Mouse (Mus musculus) kidney, embryonic 15.5 days (tissue): ENCODE measurements at regions not wholly inside any gene's neighbourhood (a gene's known extent, or its start where the extent isn't known, plus 50 kb on each side); places are given as distances from the start of the nearest gene placed in this dataset.

Experiments used
- ATAC-seq: fragments of 200-750 bp; cut with Nextera tagmentation; replicated peaks from 2 replicates; pipeline ENCODE4 v1.8.0; 2017; ENCODE audit warnings: moderate TSS enrichment; ENCODE audit not compliant: low FRiP score
- H3K27ac ChIP-seq: fragments of 300-500 bp; sonication (generic); 2 replicates; pipeline ENCODE4 v1.5.1; 2015; ENCODE audit warnings: mild to moderate bottlenecking, inconsistent platforms
- H3K27me3 ChIP-seq: fragments of 300-500 bp; sonication (generic); 2 replicates; pipeline ENCODE4 v1.6.1; 2015; ENCODE audit warnings: inconsistent platforms
- H3K36me3 ChIP-seq: fragments of 300-500 bp; sonication (generic); 2 replicates; pipeline ENCODE4 v1.6.1; 2015; ENCODE audit warnings: inconsistent platforms
- H3K4me1 ChIP-seq: fragments of 300-500 bp; sonication (generic); 2 replicates; pipeline ENCODE4 v1.6.1; 2015; ENCODE audit warnings: inconsistent platforms
- H3K4me2 ChIP-seq: fragments of 300-500 bp; sonication (generic); 2 replicates; pipeline ENCODE4 v1.6.1; 2015; ENCODE audit warnings: moderate library complexity, mild to moderate bottlenecking, inconsistent platforms
- H3K4me3 ChIP-seq: fragments of 300-500 bp; sonication (generic); replicated peaks from 2 replicates; pipeline ENCODE4 v1.5.1; 2015; ENCODE audit warnings: mild to moderate bottlenecking, inconsistent platforms
- H3K9ac ChIP-seq: fragments of 300-500 bp; sonication (generic); 2 replicates; pipeline ENCODE4 v1.6.1; 2015; ENCODE audit warnings: mild to moderate bottlenecking, inconsistent platforms
- H3K9me3 ChIP-seq: fragments of 300-500 bp; sonication (generic); replicated peaks from 2 replicates; pipeline ENCODE4 v1.6.1; 2016; ENCODE audit warnings: inconsistent platforms
- WGBS: fragments of 180-500 bp; shearing (Covaris S2); methylation state at CpG from one replicate; pipeline ENCODE4 v1.1.7; 2015; ENCODE audit warnings: mixed read lengths; 5-methylcytosine and 5-hydroxymethylcytosine counted together

- peak overlapping the region; percentile 33 for H3K4me3 ChIP-seq
- H3K9me3 ChIP-seq: no peaks in the 10 kb centered on the region
- ATAC-seq: peak; percentile 38; the same call in 1 of the 2 replicates
- H3K27me3 ChIP-seq: peaks cover 34% of the 10 kb centered on the region
- no peak overlapping the region for H3K27ac ChIP-seq
- H3K9ac ChIP-seq: no peak overlapping the region
- H3K4me1 ChIP-seq: peaks cover 6% of the 10 kb centered on the region; the same call in 1 of the 2 replicates
- H3K4me2 ChIP-seq: peak overlapping the region; percentile 66
- 5% methylated on average over 9 of the region's 9 CpGs for WGBS
- no peaks in the 10 kb centered on the region for H3K36me3 ChIP-seq
Observed at GRCm38 (mm10) chr2:106193889-106194347, 190.6 kb upstream of the Dnajc24 start.

GRCm38 (mm10) chr2:106190579-106191322, 187.4 kb upstream of the Dnajc24 start:
- H3K27ac ChIP-seq: no peak overlapping the region
- H3K4me2 ChIP-seq: no peak overlapping the region
- no peaks in the 10 kb centered on the region for H3K36me3 ChIP-seq
- H3K9me3 ChIP-seq: no peaks in the 10 kb centered on the region
- H3K4me1 ChIP-seq: peaks cover 6% of the 10 kb centered on the region; the same call in 1 of the 2 replicates
- no peak for ATAC-seq
- peaks cover 25% of the 10 kb centered on the region; the same call in 1 of the 2 replicates for H3K27me3 ChIP-seq
- H3K9ac ChIP-seq: no peak overlapping the region
- no peak overlapping the region for H3K4me3 ChIP-seq
- WGBS: 34% methylated on average over 11 of the region's 11 CpGs

- 64% methylated on average over 16 of the region's 16 CpGs for WGBS
- Histone ChIP-seq H3K9me3 (no peaks in the 10 kb centered on the region), H3K36me3 (no peaks in the 10 kb centered on the region), H3K9ac (no peak overlapping the region), H3K4me2 (no peak overlapping the region), H3K27ac (no peak overlapping the region), H3K4me1 (no peaks in the 10 kb centered on the region), H3K27me3 (peaks cover 26% of the 10 kb centered on the region; the same call in 1 of the 2 replicates), H3K4me3 (no peak overlapping the region)
- no peak for ATAC-seq
Observed at GRCm38 (mm10) chr2:106183651-106184050, 180.3 kb upstream of the Dnajc24 start.

GRCm38 (mm10) chr2:106182051-106182450, 178.7 kb upstream of the Dnajc24 start:
- Histone ChIP-seq H3K27me3 (peaks cover 20% of the 10 kb centered on the region; the same call in 1 of the 2 replicates), H3K4me1 (no peaks in the 10 kb centered on the region), H3K27ac (no peak overlapping the region), H3K36me3 (no peaks in the 10 kb centered on the region), H3K9ac (no peak overlapping the region), H3K4me3 (no peak overlapping the region), H3K4me2 (0 out of 2 replicates have a peak overlapping the region, but pooled peaks have one; percentile 19), H3K9me3 (no peaks in the 10 kb centered on the region)
- WGBS: 5% methylated on average over 9 of the region's 10 CpGs
- ATAC-seq: peak; percentile 90

- no peak overlapping the region for H3K4me3 ChIP-seq
- WGBS: 73% methylated on average over 4 of the region's 4 CpGs
- no peak overlapping the region for H3K4me2 ChIP-seq
- no peaks in the 10 kb centered on the region for H3K9me3 ChIP-seq
- ATAC-seq: no peak
- no peaks in the 10 kb centered on the region for H3K27me3 ChIP-seq
- H3K9ac ChIP-seq: no peak overlapping the region
- no peaks in the 10 kb centered on the region for H3K4me1 ChIP-seq
- no peak overlapping the region for H3K27ac ChIP-seq
- H3K36me3 ChIP-seq: no peaks in the 10 kb centered on the region
Observed at GRCm38 (mm10) chr2:106162681-106163080, 159.3 kb upstream of the Dnajc24 start.

- ATAC-seq: no peak
- no peaks in the 10 kb centered on the region for H3K27me3 ChIP-seq
- no peak overlapping the region for H3K27ac ChIP-seq
- no peaks in the 10 kb centered on the region for H3K9me3 ChIP-seq
- no peak overlapping the region for H3K4me2 ChIP-seq
- H3K4me3 ChIP-seq: no peak overlapping the region
- WGBS: 76% methylated on average over 5 of the region's 5 CpGs
- no peaks in the 10 kb centered on the region for H3K4me1 ChIP-seq
- no peak overlapping the region for H3K9ac ChIP-seq
- H3K36me3 ChIP-seq: no peaks in the 10 kb centered on the region
Observed at GRCm38 (mm10) chr2:106161877-106162276, 158.5 kb upstream of the Dnajc24 start.

GRCm38 (mm10) chr2:106149701-106150100, 146.4 kb upstream of the Dnajc24 start:
- ATAC-seq: no peak
- no peak overlapping the region for H3K27ac ChIP-seq
- H3K36me3 ChIP-seq: no peaks in the 10 kb centered on the region
- no peak overlapping the region for H3K4me3 ChIP-seq
- H3K9me3 ChIP-seq: no peaks in the 10 kb centered on the region
- no peaks in the 10 kb centered on the region for H3K27me3 ChIP-seq
- no peak overlapping the region for H3K9ac ChIP-seq
- no peak overlapping the region for H3K4me2 ChIP-seq
- 33% methylated on average over 3 of the region's 3 CpGs for WGBS
- H3K4me1 ChIP-seq: no peaks in the 10 kb centered on the region

GRCm38 (mm10) chr2:106140931-106141330, 137.6 kb upstream of the Dnajc24 start:
- Histone ChIP-seq H3K36me3 (no peaks in the 10 kb centered on the region), H3K27me3 (no peaks in the 10 kb centered on the region), H3K27ac (no peak overlapping the region), H3K4me3 (no peak overlapping the region), H3K9me3 (no peaks in the 10 kb centered on the region), H3K9ac (no peak overlapping the region), H3K4me1 (no peaks in the 10 kb centered on the region), H3K4me2 (no peak overlapping the region)
- WGBS: 91% methylated on average over 5 of the region's 5 CpGs
- ATAC-seq: no peak

- H3K4me1 ChIP-seq: no peaks in the 10 kb centered on the region
- H3K4me3 ChIP-seq: no peak overlapping the region
- H3K4me2 ChIP-seq: no peak overlapping the region
- no peak overlapping the region for H3K27ac ChIP-seq
- no peak for ATAC-seq
- H3K9me3 ChIP-seq: no peaks in the 10 kb centered on the region
- 88% methylated on average over 2 of the region's 2 CpGs for WGBS
- no peaks in the 10 kb centered on the region for H3K36me3 ChIP-seq
- H3K9ac ChIP-seq: no peak overlapping the region
- no peaks in the 10 kb centered on the region for H3K27me3 ChIP-seq
Observed at GRCm38 (mm10) chr2:106101002-106101401, 97.7 kb upstream of the Dnajc24 start.

GRCm38 (mm10) chr2:106086121-106086520, 82.8 kb upstream of the Dnajc24 start:
- Histone ChIP-seq H3K36me3 (no peaks in the 10 kb centered on the region), H3K27me3 (0 out of 2 replicates have a peak, but pooled peaks cover 8% of the 10 kb centered on the region), H3K9me3 (no peaks in the 10 kb centered on the region), H3K4me3 (no peak overlapping the region), H3K4me2 (no peak overlapping the region), H3K9ac (no peak overlapping the region), H3K4me1 (no peaks in the 10 kb centered on the region), H3K27ac (no peak overlapping the region)
- ATAC-seq: no peak
- WGBS: 60% methylated on average over 8 of the region's 8 CpGs

GRCm38 (mm10) chr2:106083801-106084800, 80.8 kb upstream of the Dnajc24 start:
- 0 out of 2 replicates have a peak, but pooled peaks cover 8% of the 10 kb centered on the region for H3K27me3 ChIP-seq
- no peak overlapping the region for H3K4me3 ChIP-seq
- no peaks in the 10 kb centered on the region for H3K36me3 ChIP-seq
- ATAC-seq: no peak
- no peaks in the 10 kb centered on the region for H3K9me3 ChIP-seq
- H3K9ac ChIP-seq: no peak overlapping the region
- no peaks in the 10 kb centered on the region for H3K4me1 ChIP-seq
- 25% methylated on average over 11 of the region's 11 CpGs for WGBS
- no peak overlapping the region for H3K27ac ChIP-seq
- H3K4me2 ChIP-seq: no peak overlapping the region

GRCm38 (mm10) chr2:106083001-106083400, 79.7 kb upstream of the Dnajc24 start:
- H3K9ac ChIP-seq: no peak overlapping the region
- ATAC-seq: no peak
- 71% methylated on average over 8 of the region's 8 CpGs for WGBS

More at GRCm38 (mm10) chr2:106083001-106083400, 79.7 kb upstream of the Dnajc24 start:
- no peaks in the 10 kb centered on the region for H3K4me1 ChIP-seq
- 0 out of 2 replicates have a peak, but pooled peaks cover 8% of the 10 kb centered on the region for H3K27me3 ChIP-seq
- H3K27ac ChIP-seq: no peak overlapping the region
- H3K36me3 ChIP-seq: no peaks in the 10 kb centered on the region
- no peak overlapping the region for H3K4me3 ChIP-seq
- H3K4me2 ChIP-seq: no peak overlapping the region
- no peaks in the 10 kb centered on the region for H3K9me3 ChIP-seq
